Mouse (Mus musculus): ENCODE measurements around the gene Ace2. TPM values are rescaled to one million over a fixed set of nuclear protein-coding genes. Genes with fewer than 3 reads are reported as not detected.

The Ace2 gene
- polyA plus RNA-seq, 1 experiment: not detected

DNA sequence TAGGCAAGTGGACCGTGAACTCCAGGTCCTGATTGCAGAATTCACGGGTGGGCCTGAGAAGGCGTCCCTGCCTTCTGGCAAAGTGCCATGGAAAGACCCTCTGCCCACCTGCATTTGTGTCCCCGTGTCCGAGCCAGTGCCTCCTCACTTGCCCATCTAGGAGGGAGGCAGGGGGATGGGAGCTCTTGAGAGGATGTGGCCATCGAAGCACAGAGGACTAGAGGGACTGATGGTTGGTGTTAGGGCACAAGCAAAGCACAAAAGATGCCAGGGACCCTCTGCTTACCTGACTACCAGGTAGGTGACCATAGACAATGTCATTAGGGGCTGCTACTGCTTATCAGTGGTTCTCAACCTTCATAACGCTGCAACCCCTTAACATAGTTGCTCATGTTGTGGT, 36.9 kb upstream of the Ace2 start:
- Histone ChIP-seq H3K27ac (ENCODE audit: insufficient read depth, low read length) (no peak overlapping the region), H3K4me3 (ENCODE audit: low read depth, low read length) (no peak overlapping the region), H3K4me1 (ENCODE audit: control insufficient read depth, insufficient read depth, low read length) (no peaks in the 10 kb centered on the region), H3K9me3 (replicated peaks; ENCODE audit: control insufficient read depth, insufficient read depth, low read length, poor library complexity, severe bottlenecking) (no peaks in the 10 kb centered on the region), H3K36me3 (ENCODE audit: control insufficient read depth, insufficient read depth, low read length, poor library complexity, severe bottlenecking) (no peaks in the 10 kb centered on the region), H3K27me3 (ENCODE audit: control insufficient read depth, insufficient read depth, low read length, poor library complexity, severe bottlenecking) (no peaks in the 10 kb centered on the region), H3K9ac (ENCODE audit: low read depth, poor library complexity, severe bottlenecking) (no peak overlapping the region)
- no peak for TF ChIP-seq EP300 (IDR thresholded peaks at IDR 0.05; ENCODE audit: insufficient read depth, low read depth, low read length)
- TF ChIP-seq POLR2A (IDR thresholded peaks at IDR 0.05; ENCODE audit: insufficient read depth, low read length): no peak
- TF ChIP-seq CTCF (IDR thresholded peaks at IDR 0.05; ENCODE audit: low read depth, low read length): no peak

DNA sequence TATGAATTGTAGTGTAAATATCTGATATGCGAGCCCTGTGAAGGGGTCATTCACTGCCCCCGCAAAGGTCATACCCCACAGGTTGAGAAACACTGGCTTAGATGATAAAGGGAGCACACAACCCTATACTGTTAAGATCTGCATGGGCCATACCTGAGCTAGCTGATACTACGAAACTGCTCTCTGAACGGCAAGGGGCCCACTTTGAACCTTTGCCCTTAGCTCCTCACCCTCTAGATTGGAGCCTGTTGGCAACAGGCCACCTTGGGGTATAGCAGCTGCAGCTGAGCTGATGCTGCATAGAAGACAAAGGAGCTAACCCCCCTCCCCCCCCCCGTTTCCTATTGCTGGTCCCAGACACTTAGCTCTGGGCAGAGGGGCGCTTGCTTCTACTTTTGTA, 36.5 kb upstream of the Ace2 start:
- H3K4me3 ChIP-seq (ENCODE audit: low read depth, low read length): no peak overlapping the region
- no peaks in the 10 kb centered on the region for H3K9me3 ChIP-seq (replicated peaks; ENCODE audit: control insufficient read depth, insufficient read depth, low read length, poor library complexity, severe bottlenecking)
- TF ChIP-seq EP300 (IDR thresholded peaks at IDR 0.05; ENCODE audit: insufficient read depth, low read depth, low read length) (no peak), POLR2A (IDR thresholded peaks at IDR 0.05; ENCODE audit: insufficient read depth, low read length) (no peak), CTCF (IDR thresholded peaks at IDR 0.05; ENCODE audit: low read depth, low read length) (no peak)
- H3K36me3 ChIP-seq (ENCODE audit: control insufficient read depth, insufficient read depth, low read length, poor library complexity, severe bottlenecking): no peaks in the 10 kb centered on the region
- no peak overlapping the region for H3K9ac ChIP-seq (ENCODE audit: low read depth, poor library complexity, severe bottlenecking)
- no peak overlapping the region for H3K27ac ChIP-seq (ENCODE audit: insufficient read depth, low read length)
- no peaks in the 10 kb centered on the region for H3K4me1 ChIP-seq (ENCODE audit: control insufficient read depth, insufficient read depth, low read length)
- no peaks in the 10 kb centered on the region for H3K27me3 ChIP-seq (ENCODE audit: control insufficient read depth, insufficient read depth, low read length, poor library complexity, severe bottlenecking)

DNA sequence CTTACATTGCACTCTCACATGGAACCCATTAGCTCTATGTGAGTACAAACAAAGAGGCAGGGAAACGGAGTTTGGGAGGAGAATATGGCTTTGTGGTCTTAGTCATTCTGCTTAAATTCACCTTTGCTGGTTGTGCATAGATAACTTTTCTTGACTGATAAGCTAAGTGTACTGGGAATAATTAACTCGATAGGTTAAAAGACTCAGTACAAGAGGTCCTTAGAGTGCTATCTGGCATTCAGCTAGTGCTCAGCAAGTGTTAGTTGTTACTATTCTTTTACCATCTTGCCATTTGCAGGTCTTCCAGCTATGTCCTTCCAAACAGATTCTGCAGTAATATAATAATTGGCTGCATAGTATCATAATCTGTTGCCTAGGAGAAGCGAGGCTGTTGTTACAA, 28.0 kb upstream of the Ace2 start:
- H3K27me3 ChIP-seq (ENCODE audit: control insufficient read depth, insufficient read depth, low read length, poor library complexity, severe bottlenecking): no peaks in the 10 kb centered on the region
- TF ChIP-seq CTCF (IDR thresholded peaks at IDR 0.05; ENCODE audit: low read depth, low read length) (no peak), POLR2A (IDR thresholded peaks at IDR 0.05; ENCODE audit: insufficient read depth, low read length) (no peak), EP300 (IDR thresholded peaks at IDR 0.05; ENCODE audit: insufficient read depth, low read depth, low read length) (no peak)
- H3K9ac ChIP-seq (ENCODE audit: low read depth, poor library complexity, severe bottlenecking): no peak overlapping the region
- no peaks in the 10 kb centered on the region for H3K36me3 ChIP-seq (ENCODE audit: control insufficient read depth, insufficient read depth, low read length, poor library complexity, severe bottlenecking)
- H3K4me3 ChIP-seq (ENCODE audit: low read depth, low read length): no peak overlapping the region
- H3K4me1 ChIP-seq (ENCODE audit: control insufficient read depth, insufficient read depth, low read length): no peaks in the 10 kb centered on the region
- no peak overlapping the region for H3K27ac ChIP-seq (ENCODE audit: insufficient read depth, low read length)
- H3K9me3 ChIP-seq (replicated peaks; ENCODE audit: control insufficient read depth, insufficient read depth, low read length, poor library complexity, severe bottlenecking): no peaks in the 10 kb centered on the region

DNA sequence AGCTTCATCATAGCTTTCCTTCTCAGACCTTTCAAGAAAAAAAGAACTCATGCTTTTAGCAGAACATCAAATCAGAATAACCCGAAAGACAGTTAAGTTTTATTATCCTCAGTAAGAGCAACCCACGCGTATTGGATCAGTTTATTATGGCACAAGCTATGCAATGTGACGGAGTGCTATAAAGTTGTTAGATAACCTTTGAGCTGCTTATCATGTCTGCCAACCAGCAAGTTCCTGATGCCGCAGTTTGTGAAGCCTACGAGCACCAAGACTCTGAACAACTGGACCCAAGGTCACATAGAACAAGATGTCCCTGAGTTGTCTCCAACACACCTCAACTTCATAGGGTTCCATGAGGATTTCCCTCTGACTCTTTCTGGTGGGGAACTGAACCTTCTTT, 25.4 kb upstream of the Ace2 start:
- Histone ChIP-seq H3K27ac (ENCODE audit: insufficient read depth, low read length) (no peak overlapping the region), H3K4me3 (ENCODE audit: low read depth, low read length) (no peak overlapping the region), H3K9me3 (replicated peaks; ENCODE audit: control insufficient read depth, insufficient read depth, low read length, poor library complexity, severe bottlenecking) (no peaks in the 10 kb centered on the region), H3K27me3 (ENCODE audit: control insufficient read depth, insufficient read depth, low read length, poor library complexity, severe bottlenecking) (no peaks in the 10 kb centered on the region), H3K9ac (ENCODE audit: low read depth, poor library complexity, severe bottlenecking) (no peak overlapping the region), H3K36me3 (ENCODE audit: control insufficient read depth, insufficient read depth, low read length, poor library complexity, severe bottlenecking) (no peaks in the 10 kb centered on the region), H3K4me1 (ENCODE audit: control insufficient read depth, insufficient read depth, low read length) (no peaks in the 10 kb centered on the region)
- TF ChIP-seq EP300 (IDR thresholded peaks at IDR 0.05; ENCODE audit: insufficient read depth, low read depth, low read length) (no peak), CTCF (IDR thresholded peaks at IDR 0.05; ENCODE audit: low read depth, low read length) (no peak), POLR2A (IDR thresholded peaks at IDR 0.05; ENCODE audit: insufficient read depth, low read length) (no peak)

DNA sequence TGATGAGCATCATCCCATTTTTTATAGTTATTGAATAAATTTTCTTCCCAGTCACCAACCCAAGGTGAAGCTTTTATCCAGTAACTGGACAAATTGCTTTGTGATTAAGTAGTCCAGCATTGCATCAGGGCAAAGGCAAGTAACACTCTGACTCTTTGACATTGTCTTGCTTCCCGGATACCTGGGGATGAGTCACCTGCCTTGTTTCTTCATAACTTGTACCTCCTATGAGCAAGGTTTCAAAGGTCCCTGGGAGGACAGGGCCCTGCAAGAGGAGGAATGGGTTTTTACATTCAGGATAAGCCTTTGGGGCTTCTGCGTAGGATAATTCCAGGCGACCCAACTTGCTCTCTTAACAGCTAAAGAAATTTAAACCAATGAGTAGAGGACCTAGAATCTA, 15.2 kb upstream of the Ace2 start:
- Histone ChIP-seq H3K9me3 (replicated peaks; ENCODE audit: control insufficient read depth, insufficient read depth, low read length, poor library complexity, severe bottlenecking) (no peaks in the 10 kb centered on the region), H3K4me1 (ENCODE audit: control insufficient read depth, insufficient read depth, low read length) (no peaks in the 10 kb centered on the region), H3K4me3 (ENCODE audit: low read depth, low read length) (no peak overlapping the region), H3K27ac (ENCODE audit: insufficient read depth, low read length) (no peak overlapping the region), H3K9ac (ENCODE audit: low read depth, poor library complexity, severe bottlenecking) (no peak overlapping the region), H3K36me3 (ENCODE audit: control insufficient read depth, insufficient read depth, low read length, poor library complexity, severe bottlenecking) (no peaks in the 10 kb centered on the region), H3K27me3 (ENCODE audit: control insufficient read depth, insufficient read depth, low read length, poor library complexity, severe bottlenecking) (no peaks in the 10 kb centered on the region)
- no peak for TF ChIP-seq EP300 (IDR thresholded peaks at IDR 0.05; ENCODE audit: insufficient read depth, low read depth, low read length)
- TF ChIP-seq POLR2A (IDR thresholded peaks at IDR 0.05; ENCODE audit: insufficient read depth, low read length): no peak
- TF ChIP-seq CTCF (IDR thresholded peaks at IDR 0.05; ENCODE audit: low read depth, low read length): no peak

DNA sequence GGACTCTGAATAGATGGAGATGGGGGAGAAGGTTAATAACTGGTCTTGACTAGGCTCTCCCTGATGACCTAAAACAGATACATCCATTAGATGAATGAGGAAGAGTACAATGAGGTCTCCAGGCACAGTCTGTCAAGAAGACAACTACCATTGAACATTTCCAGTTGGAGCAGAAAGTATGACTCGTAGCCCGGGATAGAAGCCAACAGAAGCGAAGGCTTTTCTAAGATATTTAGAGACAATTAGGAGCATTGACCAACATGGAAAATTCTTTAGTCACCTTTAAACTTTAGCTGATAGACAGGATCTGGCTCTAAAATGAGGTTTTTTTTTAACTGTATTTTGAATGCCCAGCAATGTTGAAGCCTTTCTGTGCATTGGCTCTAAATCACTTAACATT, 5.6 kb upstream of the Ace2 start:
- Histone ChIP-seq H3K27me3 (ENCODE audit: control insufficient read depth, insufficient read depth, low read length, poor library complexity, severe bottlenecking) (no peaks in the 10 kb centered on the region), H3K4me1 (ENCODE audit: control insufficient read depth, insufficient read depth, low read length) (no peaks in the 10 kb centered on the region), H3K9ac (ENCODE audit: low read depth, poor library complexity, severe bottlenecking) (no peak overlapping the region), H3K27ac (ENCODE audit: insufficient read depth, low read length) (no peak overlapping the region), H3K36me3 (ENCODE audit: control insufficient read depth, insufficient read depth, low read length, poor library complexity, severe bottlenecking) (no peaks in the 10 kb centered on the region), H3K4me3 (ENCODE audit: low read depth, low read length) (no peak overlapping the region), H3K9me3 (replicated peaks; ENCODE audit: control insufficient read depth, insufficient read depth, low read length, poor library complexity, severe bottlenecking) (no peaks in the 10 kb centered on the region)
- TF ChIP-seq POLR2A (IDR thresholded peaks at IDR 0.05; ENCODE audit: insufficient read depth, low read length): no peak
- no peak for TF ChIP-seq EP300 (IDR thresholded peaks at IDR 0.05; ENCODE audit: insufficient read depth, low read depth, low read length)
- no peak for TF ChIP-seq CTCF (IDR thresholded peaks at IDR 0.05; ENCODE audit: low read depth, low read length)
